Mouse (Mus musculus) thymus, adult 2 months (tissue): ENCODE measurements at regions not wholly inside any gene's neighbourhood (a gene's known extent, or its start where the extent isn't known, plus 50 kb on each side); places are given as distances from the start of the nearest gene placed in this dataset.

Experiments
- DNase-seq: peaks from one replicate; pipeline ENCODE4 v3.0.0; 2021
- H3K27ac ChIP-seq: fragments of 200-500 bp; 2 replicates; pipeline ENCODE4 v1.5.1; 2012; ENCODE audit warnings: low read length, control low read depth; ENCODE audit not compliant: control insufficient read depth, insufficient read depth
- H3K27me3 ChIP-seq: fragments of 200-500 bp; 2 replicates; pipeline ENCODE4 v1.6.1; 2012; ENCODE audit warnings: mild to moderate bottlenecking, low read length, moderate library complexity, mixed read lengths; ENCODE audit not compliant: control insufficient read depth, insufficient read depth
- H3K36me3 ChIP-seq: fragments of 200-500 bp; 2 replicates; pipeline ENCODE4 v1.6.1; 2012; ENCODE audit warnings: mild to moderate bottlenecking, low read length, moderate library complexity; ENCODE audit not compliant: control insufficient read depth, insufficient read depth
- H3K4me1 ChIP-seq: fragments of 200-500 bp; replicated peaks from 2 replicates; pipeline ENCODE4 v1.6.1; 2012; ENCODE audit warnings: low read length; ENCODE audit not compliant: control insufficient read depth, insufficient read depth
- H3K4me3 ChIP-seq: fragments of 200-500 bp; 2 replicates; pipeline ENCODE4 v1.5.1; 2012; ENCODE audit warnings: mild to moderate bottlenecking, low read length, control low read depth, moderate library complexity; ENCODE audit not compliant: control insufficient read depth, insufficient read depth
- CTCF ChIP-seq: fragments of 200-500 bp; IDR thresholded peaks from 2 replicates; pipeline ENCODE4 v1.5.1; 2012; ENCODE audit warnings: mild to moderate bottlenecking, control low read depth, low read length, moderate library complexity, borderline replicate concordance; ENCODE audit not compliant: control insufficient read depth, poor library complexity, insufficient read depth; ENCODE audit errors: extremely low read depth
- POLR2A ChIP-seq: fragments of 200-500 bp; IDR thresholded peaks from 2 replicates; pipeline ENCODE4 v1.6.1; 2012; ENCODE audit warnings: mild to moderate bottlenecking, low read length, control low read depth, moderate library complexity; ENCODE audit not compliant: control insufficient read depth, poor library complexity, insufficient read depth; ENCODE audit errors: extremely low read depth
- WGBS: fragments of 180-500 bp; shearing (Covaris S2); methylation state at CpG from one replicate; pipeline ENCODE4 v1.1.7; 2018; 5-methylcytosine and 5-hydroxymethylcytosine counted together

GRCm38 (mm10) chr16:29829457-29829856, 234.7 kb upstream of the Hes1 start:
- no peak for DNase-seq
- Histone ChIP-seq H3K4me3 (no peak overlapping the region), H3K36me3 (no peaks in the 10 kb centered on the region), H3K27ac (no peak overlapping the region), H3K27me3 (no peaks in the 10 kb centered on the region), H3K4me1 (no peaks in the 10 kb centered on the region)
- no peak for TF ChIP-seq POLR2A
- TF ChIP-seq CTCF, result no peak
- 91% methylated on average over 9 of the region's 9 CpGs for WGBS

- no peaks in the 10 kb centered on the region for H3K4me1 ChIP-seq
- no peak overlapping the region for H3K27ac ChIP-seq
- no peaks in the 10 kb centered on the region for H3K36me3 ChIP-seq
- no peak overlapping the region for H3K4me3 ChIP-seq
- TF ChIP-seq POLR2A (no peak), CTCF (no peak)
- no peaks in the 10 kb centered on the region for H3K27me3 ChIP-seq
- DNase-seq, result no peak
Observed at GRCm38 (mm10) chr16:29830101-29830500, 234.1 kb upstream of the Hes1 start.

GRCm38 (mm10) chr16:29833298-29833697, 230.9 kb upstream of the Hes1 start:
- H3K4me3 ChIP-seq, result no peak overlapping the region
- no peak for DNase-seq
- WGBS, result 96% methylated on average over 11 of the region's 11 CpGs
- no peaks in the 10 kb centered on the region for H3K36me3 ChIP-seq
- no peak for TF ChIP-seq CTCF
- no peak for TF ChIP-seq POLR2A
- H3K4me1 ChIP-seq, result peaks cover 9% of the 10 kb centered on the region
- H3K27ac ChIP-seq, result no peak overlapping the region
- H3K27me3 ChIP-seq, result no peaks in the 10 kb centered on the region

GRCm38 (mm10) chr16:29833875-29834274, 230.3 kb upstream of the Hes1 start:
- H3K4me3 ChIP-seq, result no peak overlapping the region
- TF ChIP-seq POLR2A, result no peak
- no peak for TF ChIP-seq CTCF
- H3K36me3 ChIP-seq, result no peaks in the 10 kb centered on the region
- H3K27ac ChIP-seq, result no peak overlapping the region
- WGBS, result 89% methylated on average over 6 of the region's 6 CpGs
- peaks cover 10% of the 10 kb centered on the region for H3K4me1 ChIP-seq
- DNase-seq, result no peak
- H3K27me3 ChIP-seq, result no peaks in the 10 kb centered on the region

- H3K27me3 ChIP-seq, result no peaks in the 10 kb centered on the region
- no peak for DNase-seq
- no peak for TF ChIP-seq POLR2A
- TF ChIP-seq CTCF, result no peak
- no peak overlapping the region for H3K27ac ChIP-seq
- H3K36me3 ChIP-seq, result no peaks in the 10 kb centered on the region
- peaks cover 17% of the 10 kb centered on the region for H3K4me1 ChIP-seq
- no peak overlapping the region for H3K4me3 ChIP-seq
- WGBS, result 73% methylated on average over 6 of the region's 6 CpGs
Observed at GRCm38 (mm10) chr16:29834669-29835068, 229.5 kb upstream of the Hes1 start.

- peak; percentile 30 for DNase-seq
- Histone ChIP-seq H3K27ac (no peak overlapping the region), H3K36me3 (no peaks in the 10 kb centered on the region), H3K4me3 (no peak overlapping the region), H3K27me3 (no peaks in the 10 kb centered on the region), H3K4me1 (peaks cover 18% of the 10 kb centered on the region)
- 56% methylated on average over 14 of the region's 14 CpGs for WGBS
- TF ChIP-seq CTCF, result no peak
- no peak for TF ChIP-seq POLR2A
Observed at GRCm38 (mm10) chr16:29837025-29837629, 227.1 kb upstream of the Hes1 start.

- no peak for DNase-seq
- no peaks in the 10 kb centered on the region for H3K27me3 ChIP-seq
- H3K36me3 ChIP-seq, result no peaks in the 10 kb centered on the region
- WGBS, result 98% methylated on average over 5 of the region's 5 CpGs
- H3K27ac ChIP-seq, result no peak overlapping the region
- H3K4me3 ChIP-seq, result no peak overlapping the region
- H3K4me1 ChIP-seq, result peaks cover 18% of the 10 kb centered on the region
- TF ChIP-seq POLR2A (no peak), CTCF (no peak)
Observed at GRCm38 (mm10) chr16:29837874-29838273, 226.3 kb upstream of the Hes1 start.
